25 mouse cellular contexts compared by ENCODE assay signal in genomic region chr11:4808311-4808710, GRCm38 (mm10). TPM values are rescaled to one million over a fixed set of nuclear protein-coding genes. Genes with fewer than 3 reads are reported as not detected.
DNase-seq lines count a peak whose midpoint lies in the region; ATAC-seq and TF ChIP-seq lines count a peak whose summit lies in the region.
"Had no signal": no experiment of that assay in that cellular context is flagged by ENCODE, and none has a peak within 500 bp of the region (broad histone marks: within the 10 kb centered on the region; RNA-seq: fewer than 3 reads in every experiment).

No protein-coding gene starts in this region.

- ATAC-seq in midbrain, embryonic 16.5 days = no peak
- no peak for ATAC-seq in midbrain, embryonic 15.5 days (replicated peaks)
- ATAC-seq: CD4-positive, CD25-positive, alpha-beta regulatory T cell, adult 4 months; forebrain, embryonic 15.5 days; hindbrain, postnatal 0 days had no signal

- H3K4me3 ChIP-seq in midbrain, embryonic 16.5 days (ENCODE audit: low read depth, low read length) = no peak overlapping the region
- H3K4me3 ChIP-seq in midbrain, embryonic 15.5 days = no peak overlapping the region
- H3K4me3 ChIP-seq in MEL (ENCODE audit: control insufficient read depth in 1 of 2, insufficient read depth in 1 of 2, low read depth in 2 of 2, low read length in 2 of 2) = no peak overlapping the region
- no peak overlapping the region for H3K4me3 ChIP-seq in gastrocnemius, adult 2 months
- H3K4me3 ChIP-seq: embryonic facial prominence, embryonic 15.5 days; erythroblast, embryonic 14.5 days; forebrain, embryonic 15.5 days; heart, adult 2 months; heart, embryonic 15.5 days; hindbrain, embryonic 13.5 days had no signal

- WGBS in midbrain, embryonic 16.5 days = 64% methylated on average over 6 of the region's 6 CpGs
- WGBS in midbrain, embryonic 15.5 days = 67% methylated on average over 6 of the region's 6 CpGs

- H3K27me3 ChIP-seq in midbrain, embryonic 16.5 days (ENCODE audit: control insufficient read depth, insufficient read depth, low read depth, low read length) = no peaks in the 10 kb centered on the region
- no peaks in the 10 kb centered on the region for H3K27me3 ChIP-seq in midbrain, embryonic 15.5 days (replicated peaks)
- no peaks in the 10 kb centered on the region for H3K27me3 ChIP-seq in MEL (ENCODE audit: control insufficient read depth in 1 of 2, insufficient read depth in 2 of 2, low read length in 2 of 2)
- H3K27me3 ChIP-seq: embryonic facial prominence, embryonic 15.5 days; forebrain, embryonic 15.5 days; heart, embryonic 15.5 days; hindbrain, embryonic 13.5 days had no signal

- no peak for TF ChIP-seq CTCF in MEL (IDR thresholded peaks at IDR 0.05 in 2 of 3, conservative IDR thresholded peaks at IDR 0.05 in 1 of 3; ENCODE audit: control insufficient read depth in 1 of 3, insufficient read depth in 1 of 3, low read depth in 2 of 3, low read length in 3 of 3, poor library complexity in 1 of 3, severe bottlenecking in 1 of 3)
- TF ChIP-seq CTCF in gastrocnemius, adult 2 months (IDR thresholded peaks at IDR 0.05) = no peak

- H3K9me3 ChIP-seq in midbrain, embryonic 16.5 days (replicated peaks; ENCODE audit: control insufficient read depth, low read length, poor library complexity, severe bottlenecking) = no peaks in the 10 kb centered on the region
- H3K9me3 ChIP-seq in midbrain, embryonic 15.5 days = no peaks in the 10 kb centered on the region
- H3K9me3 ChIP-seq in MEL (replicated peaks; ENCODE audit: insufficient read depth, low read length) = no peaks in the 10 kb centered on the region
- H3K9me3 ChIP-seq: embryonic facial prominence, embryonic 15.5 days; forebrain, embryonic 15.5 days; G1E; heart, embryonic 15.5 days; hindbrain, embryonic 13.5 days had no signal

- H3K79me2 ChIP-seq in MEL (ENCODE audit: control insufficient read depth, insufficient read depth, low read length, poor library complexity) = no peaks in the 10 kb centered on the region

- peaks cover 2% of the 10 kb centered on the region; the same call in 1 of the 2 replicates for H3K4me1 ChIP-seq in midbrain, embryonic 16.5 days (ENCODE audit: control insufficient read depth, insufficient read depth, low read length)
- 0 out of 2 replicates have a peak, but pooled peaks cover 5% of the 10 kb centered on the region for H3K4me1 ChIP-seq in midbrain, embryonic 15.5 days
- H3K4me1 ChIP-seq in MEL (ENCODE audit: control insufficient read depth in 1 of 2, insufficient read depth in 2 of 2, low read length in 2 of 2) = peaks cover 14 to 15% of the 10 kb centered on the region in 2 experiments

- intact Hi-C loops in gastrocnemius, adult 2 months (cut with DNase I) = no loop called here

- TF ChIP-seq POLR2A in MEL (IDR thresholded peaks at IDR 0.05; ENCODE audit: control insufficient read depth in 1 of 2, insufficient read depth in 1 of 2, low read depth in 1 of 2, low read length in 2 of 2, poor library complexity in 1 of 2) = no peak

- 0 out of 2 replicates have a peak overlapping the region, but pooled peaks have one; percentile 12 for H3K27ac ChIP-seq in midbrain, embryonic 16.5 days (ENCODE audit: low read length)
- H3K27ac ChIP-seq in midbrain, embryonic 15.5 days = no peak overlapping the region
- no peak overlapping the region for H3K27ac ChIP-seq in MEL (ENCODE audit: control insufficient read depth, low read depth, low read length)
- no peak overlapping the region for H3K27ac ChIP-seq in gastrocnemius, adult 2 months
- H3K27ac ChIP-seq: embryonic facial prominence, embryonic 15.5 days; forebrain, embryonic 15.5 days; heart, adult 2 months; heart, embryonic 15.5 days; hindbrain, embryonic 13.5 days; hindbrain, postnatal 0 days had no signal

- no peak for TF ChIP-seq EP300 in MEL (IDR thresholded peaks at IDR 0.05; ENCODE audit: low read depth in 1 of 2, low read length in 2 of 2)

- no peak overlapping the region for H3K4me2 ChIP-seq in midbrain, embryonic 16.5 days (ENCODE audit: low read length)
- no peak overlapping the region for H3K4me2 ChIP-seq in midbrain, embryonic 15.5 days
- H3K4me2 ChIP-seq: embryonic facial prominence, embryonic 15.5 days; forebrain, embryonic 15.5 days; heart, embryonic 11.5 days; heart, embryonic 15.5 days; hindbrain, embryonic 13.5 days had no signal

- no peak for TF ChIP-seq RAD21 in MEL (IDR thresholded peaks at IDR 0.05; ENCODE audit: low read depth, low read length)

- DNase-seq in adrenal gland, adult 2 months = peak; percentile 54
- DNase-seq in adrenal gland, postnatal 25 days = no peak
- no peak for DNase-seq in MEL (ENCODE audit: low read depth, low spot score)
- peak; percentile 42 for DNase-seq in gonadal fat pad, adult 2 months (ENCODE audit: low read depth)
- no peak for DNase-seq in gastrocnemius, adult 2 months
- DNase-seq in embryo, embryonic 10 days (ENCODE audit: low spot score) = no peak
- DNase-seq: B cell, adult 2 months; cerebellum, adult 11-12 months; cerebellum, postnatal 10 days; embryo, embryonic 11 days; gastrocnemius, postnatal 10 days; heart, adult 2 months; heart, postnatal 14 days; kidney, adult 11 months had no signal

- no peaks in the 10 kb centered on the region for H3K36me3 ChIP-seq in midbrain, embryonic 16.5 days (ENCODE audit: control insufficient read depth, insufficient read depth, low read length)
- H3K36me3 ChIP-seq in midbrain, embryonic 15.5 days (replicated peaks) = no peaks in the 10 kb centered on the region
- H3K36me3 ChIP-seq in MEL (ENCODE audit: control insufficient read depth in 1 of 2, insufficient read depth in 2 of 2, low read length in 2 of 2) = peaks cover 4 to 24% of the 10 kb centered on the region in 2 experiments

- no peak overlapping the region for H3K9ac ChIP-seq in midbrain, embryonic 16.5 days (ENCODE audit: low read depth, low read length)
- no peak overlapping the region for H3K9ac ChIP-seq in midbrain, embryonic 15.5 days
- no peak overlapping the region for H3K9ac ChIP-seq in MEL (ENCODE audit: control insufficient read depth, low read depth, low read length, poor library complexity, severe bottlenecking)
- H3K9ac ChIP-seq: embryonic facial prominence, embryonic 15.5 days; forebrain, embryonic 15.5 days; heart, embryonic 15.5 days; hindbrain, embryonic 13.5 days had no signal

TF ChIP-seq in MEL, 35 proteins besides CTCF, POLR2A, EP300 and RAD21:
- TF ChIP-seq TCF12 (IDR thresholded peaks at IDR 0.05; ENCODE audit: low read depth, low read length) = no peak
- TF ChIP-seq GATA1 (IDR thresholded peaks at IDR 0.05; ENCODE audit: low read depth, low read length) = 0 out of 2 replicates have a peak, but pooled peaks have one; percentile 6

RNA-seq across cellular contexts. Expression of gene Nf2, which starts 41.0 kb away (rescaled TPM):
- total RNA-seq in adrenal gland, adult 2 months (2021) = 100 to 1,000 TPM in 1 of 2 experiments, 10 to 100 TPM in 1; 87.8 to 130 TPM
- 72.5 and 94.6 TPM in 2 replicates for polyA plus RNA-seq in adrenal gland, adult 2 months (2012; rRNA removed)
- 160 and 207 TPM in 2 replicates for total RNA-seq in adrenal gland, postnatal 25 days (2021)
- polyA plus RNA-seq in midbrain, embryonic 16.5 days (2015; fragmentation: Nextera tagmentation; extraction: Ambion mirVana) = 63.3 and 68.6 TPM in 2 replicates
- 63.6 and 66.8 TPM in 2 replicates for polyA plus RNA-seq in midbrain, embryonic 15.5 days (2015; fragmentation: Nextera tagmentation; extraction: Ambion mirVana)
- 70.3 and 73.6 TPM in 2 replicates for total RNA-seq in MEL (2012; rRNA removed)
- polyA plus RNA-seq in MEL (2012; ENCODE audit: insufficient read depth in 1 of 2, insufficient read length in 2 of 2, low read depth in 1 of 2, low replicate concordance in 2 of 2, missing spikeins in 1 of 2) = 100 to 1,000 TPM in 1 of 2 experiments, 10 to 100 TPM in 1; 95.6 to 246 TPM
- polyA plus RNA-seq in gonadal fat pad, adult 2 months (2012; rRNA removed) = 41.0 and 45.8 TPM in 2 replicates
- 10 to 100 TPM; 50.7 to 59.7 TPM for total RNA-seq in gastrocnemius, adult 2 months (2021)

Comparison
In these comparisons a context has a peak if more than half of its experiments do, and no peak if none do; other contexts are left out.
1. DNase-seq: peak in adrenal gland, adult 2 months (single experiment) and gonadal fat pad, adult 2 months (single experiment); none in adrenal gland, postnatal 25 days (single experiment), MEL (single experiment), gastrocnemius, adult 2 months (single experiment) and embryo, embryonic 10 days (single experiment).